11 mouse cellular contexts compared by ENCODE assay signal in the genomic region with DNA sequence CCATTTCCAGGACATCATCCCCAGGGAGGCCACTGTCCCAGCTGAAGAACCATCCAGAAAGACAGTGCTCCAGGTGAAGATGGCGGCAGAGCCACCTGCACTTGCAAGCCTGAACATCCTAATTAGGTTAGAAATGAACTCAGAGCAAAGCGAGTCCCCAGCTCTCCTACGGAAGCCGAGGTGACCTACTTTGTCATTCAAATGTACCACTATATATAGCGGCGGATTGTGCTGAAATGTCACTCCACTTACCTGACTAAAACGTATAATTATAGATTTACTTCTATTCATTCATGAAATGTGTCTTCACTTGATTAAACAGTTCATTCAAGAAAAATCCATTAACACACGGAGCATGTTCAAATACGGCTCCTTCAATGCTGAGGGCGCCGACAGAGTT.
"Had no signal": no experiment of that assay in that cellular context is flagged by ENCODE, and none has a peak within 500 bp of the region (broad histone marks: within the 10 kb centered on the region; RNA-seq: fewer than 3 reads in every experiment).

No protein-coding gene starts in this region.

- H3K4me1 ChIP-seq: limb, embryonic 12.5 days; liver, embryonic 13.5 days; lung, embryonic 15.5 days had no signal

- H3K4me3 ChIP-seq: limb, embryonic 12.5 days; liver, embryonic 13.5 days; lung, embryonic 15.5 days; myocyte; neural tube, embryonic 15.5 days had no signal

- H3K27me3 ChIP-seq: limb, embryonic 12.5 days; liver, embryonic 13.5 days; lung, embryonic 15.5 days; neural tube, embryonic 15.5 days had no signal

- H3K27ac ChIP-seq: limb, embryonic 12.5 days; liver, embryonic 13.5 days; lung, embryonic 15.5 days; neural tube, embryonic 15.5 days had no signal

- H3K9ac ChIP-seq: limb, embryonic 12.5 days; liver, embryonic 13.5 days; liver, postnatal 0 days; lung, embryonic 15.5 days; neural tube, embryonic 15.5 days had no signal

- DNase-seq: kidney, adult 8-10 months; liver; liver, embryonic 13.5 days; liver, postnatal 0 days; right cerebral cortex, adult 18-20 months; right cerebral cortex, postnatal 25 days; thymus, postnatal 14 days had no signal

- ATAC-seq: liver, postnatal 0 days had no signal

- H3K9me3 ChIP-seq: limb, embryonic 12.5 days; liver, embryonic 13.5 days; lung, embryonic 15.5 days; neural tube, embryonic 15.5 days had no signal

- H3K4me2 ChIP-seq: limb, embryonic 12.5 days; liver, embryonic 13.5 days; lung, embryonic 15.5 days; neural tube, embryonic 15.5 days had no signal

- H3K36me3 ChIP-seq: limb, embryonic 12.5 days; liver, embryonic 13.5 days; lung, embryonic 15.5 days; neural tube, embryonic 15.5 days had no signal
